Mouse (Mus musculus) kidney, postnatal 0 days (tissue): ENCODE data around the gene Papss1. TPM values are rescaled to one million over a fixed set of nuclear protein-coding genes. Genes with fewer than 3 reads are reported as not detected.

Source experiments
- ATAC-seq: fragments of 200-750 bp; cut with Nextera tagmentation; replicated peaks from 2 replicates; pipeline ENCODE4 v1.8.0; 2017; ENCODE audit warnings: low read depth, moderate number of reproducible peaks, moderate TSS enrichment, moderate library complexity; ENCODE audit not compliant: low FRiP score
- DNase-seq: peaks from one replicate; pipeline ENCODE4 v3.0.0-alpha.2; 2016; ENCODE audit warnings: low spot score
- H3K27ac ChIP-seq: fragments of 300-500 bp; sonication (generic); 2 replicates; pipeline ENCODE4 v1.5.1; 2014; ENCODE audit warnings: mild to moderate bottlenecking
- H3K27me3 ChIP-seq: fragments of 300-500 bp; sonication (generic); 2 replicates; pipeline ENCODE4 v1.6.1; 2014; ENCODE audit warnings: low read length, mixed read lengths; ENCODE audit not compliant: insufficient read depth
- H3K36me3 ChIP-seq: fragments of 300-500 bp; sonication (generic); 2 replicates; pipeline ENCODE4 v1.6.1; 2014; ENCODE audit warnings: low read length, mixed read lengths; ENCODE audit not compliant: insufficient read depth
- H3K4me1 ChIP-seq: fragments of 300-500 bp; sonication (generic); replicated peaks from 2 replicates; pipeline ENCODE4 v1.6.1; 2014; ENCODE audit warnings: antibody characterized with exemption, low read length, mixed read lengths; ENCODE audit not compliant: insufficient read depth
- H3K4me2 ChIP-seq: fragments of 300-500 bp; sonication (generic); 2 replicates; pipeline ENCODE4 v1.6.1; 2014; ENCODE audit warnings: mild to moderate bottlenecking, low read length, moderate library complexity, mixed read lengths
- H3K4me3 ChIP-seq: fragments of 300-500 bp; sonication (generic); replicated peaks from 2 replicates; pipeline ENCODE4 v1.5.1; 2014; ENCODE audit warnings: low read depth, low read length
- H3K9ac ChIP-seq: fragments of 300-500 bp; sonication (generic); 2 replicates; pipeline ENCODE4 v1.6.1; 2014; ENCODE audit warnings: low read depth, low read length
- H3K9me3 ChIP-seq: fragments of 300-500 bp; sonication (generic); replicated peaks from 2 replicates; pipeline ENCODE4 v1.6.1; 2016; ENCODE audit warnings: low read length, inconsistent platforms, mixed read lengths
- CTCF ChIP-seq: IDR thresholded peaks from 2 replicates; pipeline ENCODE4 v1.5.1; 2016; ENCODE audit warnings: antibody characterized with exemption, low read depth, mild to moderate bottlenecking, moderate library complexity
- WGBS: fragments of 180-500 bp; shearing (Covaris S2); extraction: QIAGEN DNeasy Blood & Tissue Kit; methylation state at CpG from one replicate; pipeline ENCODE4 v1.1.7; 2014; 5-methylcytosine and 5-hydroxymethylcytosine counted together
- polyA plus RNA-seq: library from polyadenylated mRNA; unstranded; fragments of >200 nt; fragmentation: Nextera tagmentation; extraction: Ambion mirVana; gene quantifications from 2 replicates; pipeline ENCODE4 v1.2.1, GENCODE M21; 2015

Papss1 gene
- polyA plus RNA-seq, 1 experiment from 2014 or later: 116 TPM

GRCm38 (mm10) chr3:131593143-131593798 lies 28.7 kb downstream of the Papss1 start:
- no peak overlapping the region for H3K9ac ChIP-seq
- H3K4me2 ChIP-seq: no peak overlapping the region
- no peak overlapping the region for H3K4me3 ChIP-seq
- ATAC-seq (no peak), DNase-seq (peak; percentile 81)
- no peak overlapping the region for H3K27ac ChIP-seq
- H3K36me3 ChIP-seq: peaks cover 20% of the 10 kb centered on the region
- no peaks in the 10 kb centered on the region for H3K27me3 ChIP-seq
- TF ChIP-seq CTCF: peak; percentile 65
- H3K4me1 ChIP-seq: no peaks in the 10 kb centered on the region
- no peaks in the 10 kb centered on the region for H3K9me3 ChIP-seq
- 55% methylated on average over 15 of the region's 15 CpGs for WGBS

GRCm38 (mm10) chr3:131594361-131594760 lies 29.8 kb downstream of the Papss1 start:
- Histone ChIP-seq H3K4me3 (no peak overlapping the region), H3K27me3 (no peaks in the 10 kb centered on the region), H3K9me3 (no peaks in the 10 kb centered on the region), H3K36me3 (peaks cover 16% of the 10 kb centered on the region), H3K9ac (no peak overlapping the region), H3K4me2 (no peak overlapping the region), H3K27ac (no peak overlapping the region), H3K4me1 (no peaks in the 10 kb centered on the region)
- DNase-seq: no peak
- 97% methylated on average over 11 of the region's 11 CpGs for WGBS
- ATAC-seq: no peak
- TF ChIP-seq CTCF: no peak

- ATAC-seq (0 out of 2 replicates have a peak, but pooled peaks have one; percentile 21), DNase-seq (no peak)
- Histone ChIP-seq H3K27me3 (no peaks in the 10 kb centered on the region), H3K27ac (no peak overlapping the region), H3K36me3 (peaks cover 12% of the 10 kb centered on the region), H3K4me3 (no peak overlapping the region), H3K4me2 (no peak overlapping the region), H3K4me1 (no peaks in the 10 kb centered on the region), H3K9me3 (no peaks in the 10 kb centered on the region), H3K9ac (no peak overlapping the region)
- WGBS: 86% methylated on average over 14 of the region's 14 CpGs
- TF ChIP-seq CTCF: no peak
Measured at GRCm38 (mm10) chr3:131595546-131596245, 31.1 kb downstream of the Papss1 start.

GRCm38 (mm10) chr3:131600726-131601125 lies 36.2 kb downstream of the Papss1 start:
- DNase-seq (no peak), ATAC-seq (no peak)
- no peak overlapping the region for H3K27ac ChIP-seq
- no peaks in the 10 kb centered on the region for H3K9me3 ChIP-seq
- H3K4me3 ChIP-seq: no peak overlapping the region
- WGBS: 92% methylated on average over 11 of the region's 11 CpGs
- H3K36me3 ChIP-seq: peaks cover 13% of the 10 kb centered on the region; the same call in 1 of the 2 replicates
- H3K4me1 ChIP-seq: no peaks in the 10 kb centered on the region
- no peak overlapping the region for H3K4me2 ChIP-seq
- no peak for TF ChIP-seq CTCF
- no peak overlapping the region for H3K9ac ChIP-seq
- no peaks in the 10 kb centered on the region for H3K27me3 ChIP-seq

GRCm38 (mm10) chr3:131601366-131601765 lies 36.8 kb downstream of the Papss1 start:
- Histone ChIP-seq H3K27ac (no peak overlapping the region), H3K4me2 (no peak overlapping the region), H3K9ac (no peak overlapping the region), H3K36me3 (peaks cover 18% of the 10 kb centered on the region), H3K4me1 (no peaks in the 10 kb centered on the region), H3K4me3 (no peak overlapping the region), H3K9me3 (no peaks in the 10 kb centered on the region), H3K27me3 (no peaks in the 10 kb centered on the region)
- no peak for DNase-seq
- WGBS: 100% methylated on average over 1 of the region's 1 CpGs
- ATAC-seq: no peak
- TF ChIP-seq CTCF: no peak

GRCm38 (mm10) chr3:131602995-131603414 lies 38.4 kb downstream of the Papss1 start:
- ATAC-seq (peak; percentile 49; the same call in 1 of the 2 replicates), DNase-seq (no peak)
- Histone ChIP-seq H3K4me1 (no peaks in the 10 kb centered on the region), H3K27me3 (no peaks in the 10 kb centered on the region), H3K9me3 (no peaks in the 10 kb centered on the region), H3K4me2 (no peak overlapping the region), H3K9ac (no peak overlapping the region), H3K4me3 (no peak overlapping the region), H3K27ac (no peak overlapping the region), H3K36me3 (peaks cover 33% of the 10 kb centered on the region)
- TF ChIP-seq CTCF: no peak
- 34% methylated on average over 4 of the region's 4 CpGs for WGBS
